Mouse (Mus musculus): ENCODE data around the gene Catsper2. TPM values are rescaled to one million over a fixed set of nuclear protein-coding genes. Genes with fewer than 3 reads are reported as not detected.
A peak's percentile ranks its signal among the peaks of the same experiment; 100 is the strongest.
"Not testable (repeated sequence)": the region's sequence is repeated elsewhere in the genome, so short reads cannot be mapped to it uniquely, and the experiment has no call there.

The Catsper2 gene
- total RNA-seq, 2 experiments from 2014 or later, result 4.2 to 5.7 TPM

GRCm38 (mm10) chr2:121440834-121441605, 27.4 kb upstream of the Catsper2 start:
- intact Hi-C loops (cut with DNase I), result no loop called here

GRCm38 (mm10) chr2:121439746-121440145, 26.2 kb upstream of the Catsper2 start:
- DNase-seq (ENCODE audit: low spot score in 2 of 2), result no peak
- intact Hi-C loops (cut with DNase I), result no loop called here

More at GRCm38 (mm10) chr2:121440834-121441605, 27.4 kb upstream of the Catsper2 start:
- no peak for DNase-seq (ENCODE audit: low spot score in 2 of 2)

GRCm38 (mm10) chr2:121434854-121435253, 21.3 kb upstream of the Catsper2 start:
- no peak for DNase-seq (ENCODE audit: low spot score in 2 of 2)
- intact Hi-C loops (cut with DNase I), result no loop called here

GRCm38 (mm10) chr2:121425890-121426289, 12.3 kb upstream of the Catsper2 start:
- intact Hi-C loops (cut with DNase I), result no loop called here
- no peak for DNase-seq (ENCODE audit: low spot score in 2 of 2)

- intact Hi-C loops (cut with DNase I), result no loop called here
- no peak for DNase-seq (ENCODE audit: low spot score in 2 of 2)
Measured at GRCm38 (mm10) chr2:121423166-121423565, 9.6 kb upstream of the Catsper2 start.

- intact Hi-C loops (cut with DNase I), result no loop called here
- DNase-seq (ENCODE audit: low spot score in 2 of 2), result no peak
Measured at GRCm38 (mm10) chr2:121418476-121418875, 4.9 kb upstream of the Catsper2 start.

GRCm38 (mm10) chr2:121416356-121416755, 2.8 kb upstream of the Catsper2 start:
- intact Hi-C loops (cut with DNase I), result no loop called here
- no peak for DNase-seq (ENCODE audit: low spot score in 2 of 2)

- intact Hi-C loops (cut with DNase I), result no loop called here
- peak; percentile 29 to 52 for DNase-seq (ENCODE audit: low spot score in 2 of 2)
Measured at GRCm38 (mm10) chr2:121415591-121415990, 2.0 kb upstream of the Catsper2 start.

- DNase-seq (ENCODE audit: low spot score in 2 of 2), result no peak
- intact Hi-C loops (cut with DNase I), result no loop called here
Measured at GRCm38 (mm10) chr2:121415103-121415502, 1.5 kb upstream of the Catsper2 start.

- intact Hi-C loops (cut with DNase I), result no loop called here
- DNase-seq (ENCODE audit: low spot score in 2 of 2), result no peak
Measured at GRCm38 (mm10) chr2:121414139-121414685, 620 bp upstream of the Catsper2 start.

- intact Hi-C loops (cut with DNase I), result no loop called here
- DNase-seq (ENCODE audit: low spot score in 2 of 2), result no peak
Measured at GRCm38 (mm10) chr2:121412843-121413386, 677 bp downstream of the Catsper2 start.

- peak in 1 of 2 experiments; percentile 7 for DNase-seq (ENCODE audit: low spot score in 2 of 2)
- intact Hi-C loops (cut with DNase I), result no loop called here
Measured at GRCm38 (mm10) chr2:121408160-121408559, 5.4 kb downstream of the Catsper2 start.

GRCm38 (mm10) chr2:121403296-121403695, 10.3 kb downstream of the Catsper2 start:
- intact Hi-C loops (cut with DNase I), result no loop called here
- no peak for DNase-seq (ENCODE audit: low spot score in 2 of 2)

- peak; percentile 79 to 90 for DNase-seq (ENCODE audit: low spot score in 2 of 2)
- intact Hi-C loops (cut with DNase I), result loop anchor here (2.0 kb wide), 1 partner anchor 40 kb away; the partner anchor contains the start of gene Ckmt1
Measured at GRCm38 (mm10) chr2:121396624-121397023, 17.0 kb downstream of the Catsper2 start.

GRCm38 (mm10) chr2:121386961-121387575, 26.5 kb downstream of the Catsper2 start, which contains the start of gene Strc:
Gene Strc, minus strand, starts transcription at chr2:121387168.
- DNase-seq (ENCODE audit: low spot score in 2 of 2); intact Hi-C loops (cut with DNase I): not testable (repeated sequence)

- intact Hi-C loops (cut with DNase I), result no loop called here
Measured at GRCm38 (mm10) chr2:121374766-121375165, 38.8 kb downstream of the Catsper2 start.

GRCm38 (mm10) chr2:121372266-121372665, 41.3 kb downstream of the Catsper2 start:
- intact Hi-C loops (cut with DNase I), result no loop called here
- no peak for DNase-seq (ENCODE audit: low spot score in 2 of 2)

More at GRCm38 (mm10) chr2:121374766-121375165, 38.8 kb downstream of the Catsper2 start:
- no peak for DNase-seq (ENCODE audit: low spot score in 2 of 2)

- DNase-seq (ENCODE audit: low spot score in 2 of 2), result no peak
- intact Hi-C loops (cut with DNase I), result no loop called here
Measured at GRCm38 (mm10) chr2:121370921-121371320, 42.7 kb downstream of the Catsper2 start.

GRCm38 (mm10) chr2:121368831-121369230, 44.8 kb downstream of the Catsper2 start:
- DNase-seq (ENCODE audit: low spot score in 2 of 2), result no peak
- intact Hi-C loops (cut with DNase I), result no loop called here

- intact Hi-C loops (cut with DNase I), result no loop called here
- peak in 1 of 2 experiments; percentile 66 for DNase-seq (ENCODE audit: low spot score in 2 of 2)
Measured at GRCm38 (mm10) chr2:121363656-121364055, 49.9 kb downstream of the Catsper2 start.

Data from left cerebral cortex, postnatal 25 days (tissue).